Mouse (Mus musculus) forebrain, embryonic 15.5 days (tissue): ENCODE data around the gene Glis2. TPM values are rescaled to one million over a fixed set of nuclear protein-coding genes. Genes with fewer than 3 reads are reported as not detected.

Experiments
- ATAC-seq: fragments of 200-750 bp; cut with Nextera tagmentation; replicated peaks from 2 replicates; pipeline ENCODE4 v1.8.0; 2017; ENCODE audit warnings: mild to moderate bottlenecking, moderate TSS enrichment, moderate library complexity
- H3K27ac ChIP-seq: fragments of 300-500 bp; sonication (generic); replicated peaks from 2 replicates; pipeline ENCODE4 v1.5.1; 2015; ENCODE audit warnings: mild to moderate bottlenecking, inconsistent platforms
- H3K27me3 ChIP-seq: fragments of 300-500 bp; sonication (generic); 2 replicates; pipeline ENCODE4 v1.6.1; 2015; ENCODE audit warnings: inconsistent platforms
- H3K36me3 ChIP-seq: fragments of 300-500 bp; sonication (generic); 2 replicates; pipeline ENCODE4 v1.6.1; 2015; ENCODE audit warnings: mild to moderate bottlenecking, inconsistent platforms
- H3K4me1 ChIP-seq: fragments of 300-500 bp; sonication (generic); 2 replicates; pipeline ENCODE4 v1.6.1; 2015; ENCODE audit warnings: inconsistent platforms
- H3K4me2 ChIP-seq: fragments of 300-500 bp; sonication (generic); replicated peaks from 2 replicates; pipeline ENCODE4 v1.6.1; 2015; ENCODE audit warnings: mild to moderate bottlenecking, inconsistent platforms
- H3K4me3 ChIP-seq: fragments of 300-500 bp; sonication (generic); 2 replicates; pipeline ENCODE4 v1.5.1; 2015; ENCODE audit warnings: mild to moderate bottlenecking, inconsistent platforms
- H3K9ac ChIP-seq: fragments of 300-500 bp; sonication (generic); replicated peaks from 2 replicates; pipeline ENCODE4 v1.6.1; 2015; ENCODE audit warnings: mild to moderate bottlenecking, inconsistent platforms
- H3K9me3 ChIP-seq: fragments of 300-500 bp; sonication (generic); 2 replicates; pipeline ENCODE4 v1.6.1; 2016; ENCODE audit warnings: inconsistent platforms
- WGBS: fragments of 180-500 bp; shearing (Covaris S2); methylation state at CpG from one replicate; pipeline ENCODE4 v1.1.7; 2015; ENCODE audit warnings: mixed read lengths; 5-methylcytosine and 5-hydroxymethylcytosine counted together
- polyA plus RNA-seq: library from polyadenylated mRNA; unstranded; fragments of >200 nt; fragmentation: Nextera tagmentation; extraction: Ambion mirVana; gene quantifications from 2 replicates; pipeline ENCODE4 v1.2.1, GENCODE M21; 2015

Glis2 gene
- polyA plus RNA-seq, 1 experiment from 2014 or later = 14.6 TPM

- Histone ChIP-seq H3K4me2 (no peak overlapping the region), H3K9me3 (no peaks in the 10 kb centered on the region), H3K36me3 (peaks cover 2% of the 10 kb centered on the region; the same call in 1 of the 2 replicates), H3K4me3 (no peak overlapping the region), H3K27ac (no peak overlapping the region), H3K9ac (no peak overlapping the region), H3K27me3 (no peaks in the 10 kb centered on the region), H3K4me1 (peaks cover 32% of the 10 kb centered on the region)
- no peak for ATAC-seq
- 74% methylated on average over 4 of the region's 4 CpGs for WGBS
Observed at GRCm38 (mm10) chr16:4645867-4646266, 51.4 kb downstream of the Glis2 start.

GRCm38 (mm10) chr16:4646831-4647230 lies 52.3 kb downstream of the Glis2 start:
- no peak for ATAC-seq
- Histone ChIP-seq H3K4me1 (peaks cover 26% of the 10 kb centered on the region), H3K9ac (no peak overlapping the region), H3K9me3 (no peaks in the 10 kb centered on the region), H3K27ac (no peak overlapping the region; the same call in 1 of the 2 replicates), H3K4me2 (no peak overlapping the region), H3K36me3 (peaks cover 5% of the 10 kb centered on the region; the same call in 1 of the 2 replicates), H3K4me3 (no peak overlapping the region), H3K27me3 (no peaks in the 10 kb centered on the region)
- WGBS = 73% methylated on average over 4 of the region's 4 CpGs

GRCm38 (mm10) chr16:4647651-4648141 lies 53.2 kb downstream of the Glis2 start:
- no peak overlapping the region for H3K27ac ChIP-seq
- H3K9me3 ChIP-seq = no peaks in the 10 kb centered on the region
- peaks cover 8% of the 10 kb centered on the region; the same call in 1 of the 2 replicates for H3K36me3 ChIP-seq
- no peak overlapping the region for H3K4me3 ChIP-seq
- WGBS = 80% methylated on average over 13 of the region's 13 CpGs
- no peaks in the 10 kb centered on the region for H3K27me3 ChIP-seq
- ATAC-seq = no peak
- H3K4me2 ChIP-seq = no peak overlapping the region
- H3K9ac ChIP-seq = no peak overlapping the region
- H3K4me1 ChIP-seq = peaks cover 18% of the 10 kb centered on the region

- Histone ChIP-seq H3K27me3 (no peaks in the 10 kb centered on the region), H3K27ac (no peak overlapping the region), H3K9me3 (no peaks in the 10 kb centered on the region), H3K4me1 (peaks cover 10% of the 10 kb centered on the region), H3K9ac (no peak overlapping the region), H3K36me3 (peaks cover 8% of the 10 kb centered on the region; the same call in 1 of the 2 replicates), H3K4me2 (no peak overlapping the region), H3K4me3 (no peak overlapping the region)
- WGBS = 87% methylated on average over 28 of the region's 28 CpGs
- ATAC-seq = no peak
Observed at GRCm38 (mm10) chr16:4648416-4649023, 54.0 kb downstream of the Glis2 start.

GRCm38 (mm10) chr16:4649211-4649610 lies 54.7 kb downstream of the Glis2 start:
- Histone ChIP-seq H3K4me1 (peaks cover 3% of the 10 kb centered on the region), H3K9me3 (no peaks in the 10 kb centered on the region), H3K27ac (no peak overlapping the region), H3K4me3 (no peak overlapping the region), H3K36me3 (peaks cover 8% of the 10 kb centered on the region; the same call in 1 of the 2 replicates), H3K9ac (no peak overlapping the region), H3K27me3 (no peaks in the 10 kb centered on the region), H3K4me2 (no peak overlapping the region)
- 92% methylated on average over 5 of the region's 5 CpGs for WGBS
- no peak for ATAC-seq

- ATAC-seq = no peak
- Histone ChIP-seq H3K9me3 (no peaks in the 10 kb centered on the region), H3K4me2 (no peak overlapping the region), H3K4me1 (no peaks in the 10 kb centered on the region), H3K36me3 (peaks cover 8% of the 10 kb centered on the region; the same call in 1 of the 2 replicates), H3K27me3 (no peaks in the 10 kb centered on the region), H3K27ac (no peak overlapping the region), H3K4me3 (no peak overlapping the region), H3K9ac (no peak overlapping the region)
- WGBS = 93% methylated on average over 11 of the region's 11 CpGs
Observed at GRCm38 (mm10) chr16:4649692-4650091, 55.2 kb downstream of the Glis2 start.

- H3K9me3 ChIP-seq = no peaks in the 10 kb centered on the region
- H3K27ac ChIP-seq = no peak overlapping the region
- H3K36me3 ChIP-seq = peaks cover 9% of the 10 kb centered on the region; the same call in 1 of the 2 replicates
- H3K4me3 ChIP-seq = no peak overlapping the region
- no peak for ATAC-seq
- H3K9ac ChIP-seq = no peak overlapping the region
- no peak overlapping the region for H3K4me2 ChIP-seq
- H3K27me3 ChIP-seq = no peaks in the 10 kb centered on the region
- no peaks in the 10 kb centered on the region for H3K4me1 ChIP-seq
- WGBS = 87% methylated on average over 3 of the region's 3 CpGs
Observed at GRCm38 (mm10) chr16:4650161-4650560, 55.6 kb downstream of the Glis2 start.

- Histone ChIP-seq H3K9me3 (no peaks in the 10 kb centered on the region), H3K4me2 (no peak overlapping the region), H3K27me3 (no peaks in the 10 kb centered on the region), H3K27ac (no peak overlapping the region), H3K9ac (no peak overlapping the region), H3K4me1 (no peaks in the 10 kb centered on the region), H3K4me3 (no peak overlapping the region), H3K36me3 (peaks cover 10% of the 10 kb centered on the region; the same call in 1 of the 2 replicates)
- ATAC-seq = no peak
- WGBS = 100% methylated on average over 1 of the region's 1 CpGs
Observed at GRCm38 (mm10) chr16:4651081-4651480, 56.6 kb downstream of the Glis2 start.

GRCm38 (mm10) chr16:4651624-4652023 lies 57.1 kb downstream of the Glis2 start:
- Histone ChIP-seq H3K4me3 (no peak overlapping the region), H3K27ac (no peak overlapping the region), H3K27me3 (no peaks in the 10 kb centered on the region), H3K9ac (no peak overlapping the region), H3K4me1 (no peaks in the 10 kb centered on the region), H3K36me3 (peaks cover 10% of the 10 kb centered on the region; the same call in 1 of the 2 replicates), H3K9me3 (no peaks in the 10 kb centered on the region), H3K4me2 (no peak overlapping the region)
- ATAC-seq = no peak
- 57% methylated on average over 7 of the region's 7 CpGs for WGBS

GRCm38 (mm10) chr16:4652707-4653416 lies 58.3 kb downstream of the Glis2 start:
- Histone ChIP-seq H3K4me1 (no peaks in the 10 kb centered on the region), H3K36me3 (peaks cover 10% of the 10 kb centered on the region; the same call in 1 of the 2 replicates), H3K9ac (no peak overlapping the region), H3K27me3 (no peaks in the 10 kb centered on the region), H3K4me3 (no peak overlapping the region), H3K9me3 (no peaks in the 10 kb centered on the region), H3K27ac (no peak overlapping the region), H3K4me2 (no peak overlapping the region)
- no peak for ATAC-seq
- 79% methylated on average over 4 of the region's 4 CpGs for WGBS

- Histone ChIP-seq H3K4me3 (no peak overlapping the region), H3K4me2 (no peak overlapping the region), H3K36me3 (peaks cover 10% of the 10 kb centered on the region; the same call in 1 of the 2 replicates), H3K4me1 (peaks cover 9% of the 10 kb centered on the region), H3K27me3 (no peaks in the 10 kb centered on the region), H3K27ac (no peak overlapping the region), H3K9me3 (no peaks in the 10 kb centered on the region), H3K9ac (no peak overlapping the region)
- WGBS = 84% methylated on average over 10 of the region's 10 CpGs
- ATAC-seq = no peak
Observed at GRCm38 (mm10) chr16:4654706-4655105, 60.2 kb downstream of the Glis2 start.

GRCm38 (mm10) chr16:4655251-4655734 lies 60.8 kb downstream of the Glis2 start:
- 80% methylated on average over 4 of the region's 4 CpGs for WGBS
- no peaks in the 10 kb centered on the region for H3K9me3 ChIP-seq
- no peak overlapping the region for H3K27ac ChIP-seq
- H3K4me1 ChIP-seq = peaks cover 9% of the 10 kb centered on the region
- H3K4me2 ChIP-seq = no peak overlapping the region
- no peak overlapping the region for H3K9ac ChIP-seq
- no peak overlapping the region for H3K4me3 ChIP-seq
- no peaks in the 10 kb centered on the region for H3K27me3 ChIP-seq
- ATAC-seq = no peak
- H3K36me3 ChIP-seq = peaks cover 10% of the 10 kb centered on the region; the same call in 1 of the 2 replicates
